Mouse (Mus musculus) intestine, embryonic 16.5 days (tissue): Measurements from ENCODE around the gene Bin2. TPM values are rescaled to one million over a fixed set of nuclear protein-coding genes. Genes with fewer than 3 reads are reported as not detected.
A peak's percentile ranks its signal among the peaks of the same experiment; 100 is the strongest.
"Not testable (repeated sequence)": the region's sequence is repeated elsewhere in the genome, so short reads cannot be mapped to it uniquely, and the experiment has no call there.

Source experiments
- ATAC-seq: fragments of 200-750 bp; cut with Nextera tagmentation; 2 replicates; pipeline ENCODE4 v1.8.0; 2017; ENCODE audit warnings: moderate TSS enrichment, moderate library complexity
- H3K27ac ChIP-seq: fragments of 300-500 bp; sonication (generic); 2 replicates; pipeline ENCODE4 v1.5.1; 2014; ENCODE audit warnings: mild to moderate bottlenecking, low read length
- H3K27me3 ChIP-seq: fragments of 300-500 bp; sonication (generic); replicated peaks from 2 replicates; pipeline ENCODE4 v1.6.1; 2014; ENCODE audit warnings: low read length, control low read depth, mixed read lengths; ENCODE audit not compliant: control insufficient read depth, insufficient read depth
- H3K36me3 ChIP-seq: fragments of 300-500 bp; sonication (generic); 2 replicates; pipeline ENCODE4 v1.6.1; 2014; ENCODE audit warnings: low read length, control low read depth; ENCODE audit not compliant: control insufficient read depth, insufficient read depth
- H3K4me1 ChIP-seq: fragments of 300-500 bp; sonication (generic); 2 replicates; pipeline ENCODE4 v1.6.1; 2014; ENCODE audit warnings: low read length, control low read depth, mixed read lengths; ENCODE audit not compliant: control insufficient read depth, insufficient read depth
- H3K4me2 ChIP-seq: fragments of 300-500 bp; sonication (generic); 2 replicates; pipeline ENCODE4 v1.6.1; 2014; ENCODE audit warnings: low read depth, low read length, control low read depth
- H3K4me3 ChIP-seq: fragments of 300-500 bp; sonication (generic); 2 replicates; pipeline ENCODE4 v1.5.1; 2014; ENCODE audit warnings: mild to moderate bottlenecking, low read length
- H3K9ac ChIP-seq: fragments of 300-500 bp; sonication (generic); 2 replicates; pipeline ENCODE4 v1.6.1; 2014; ENCODE audit warnings: low read depth, low read length
- H3K9me3 ChIP-seq: fragments of 300-500 bp; sonication (generic); 2 replicates; pipeline ENCODE4 v1.6.1; 2016; ENCODE audit warnings: low read length, control low read depth; ENCODE audit not compliant: control insufficient read depth
- WGBS: fragments of 180-500 bp; shearing (Covaris S2); extraction: QIAGEN DNeasy Blood & Tissue Kit; methylation state at CpG from one replicate; pipeline ENCODE4 v1.1.7; 2014; 5-methylcytosine and 5-hydroxymethylcytosine counted together
- polyA plus RNA-seq: library from polyadenylated mRNA; unstranded; fragments of >200 nt; fragmentation: Nextera tagmentation; extraction: Ambion mirVana; gene quantifications from 2 replicates; pipeline ENCODE4 v1.2.1, GENCODE M21; 2015

The Bin2 gene
- polyA plus RNA-seq, 1 experiment from 2014 or later = 9.2 TPM

DNA sequence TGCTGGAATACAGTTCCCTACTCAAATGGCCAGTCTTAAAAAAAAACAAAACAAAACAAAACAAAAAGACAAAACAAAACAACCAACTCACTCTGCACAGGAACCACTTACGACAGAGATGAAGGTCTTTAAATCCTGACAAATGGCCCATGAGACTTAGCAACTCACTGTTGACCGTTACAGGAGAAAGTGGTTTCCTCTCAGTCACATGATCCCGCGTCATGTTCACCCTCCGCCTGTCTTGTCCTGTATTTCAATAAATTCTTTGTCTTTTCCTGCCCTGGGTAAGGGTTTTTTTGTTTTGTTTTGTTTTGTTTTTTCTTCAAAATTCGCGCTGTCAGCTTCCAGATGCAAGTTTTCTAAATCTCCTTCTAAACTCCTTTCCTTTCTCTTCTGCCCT is 57.4 kb downstream of the Bin2 start:
- Histone ChIP-seq H3K36me3 (no peaks in the 10 kb centered on the region), H3K4me2 (no peak overlapping the region), H3K27ac (no peak overlapping the region), H3K27me3 (no peaks in the 10 kb centered on the region), H3K9me3 (no peaks in the 10 kb centered on the region), H3K4me1 (peaks cover 17% of the 10 kb centered on the region), H3K4me3 (no peak overlapping the region), H3K9ac (no peak overlapping the region)
- ATAC-seq = no peak
- 75% methylated on average over 7 of the region's 7 CpGs for WGBS

DNA sequence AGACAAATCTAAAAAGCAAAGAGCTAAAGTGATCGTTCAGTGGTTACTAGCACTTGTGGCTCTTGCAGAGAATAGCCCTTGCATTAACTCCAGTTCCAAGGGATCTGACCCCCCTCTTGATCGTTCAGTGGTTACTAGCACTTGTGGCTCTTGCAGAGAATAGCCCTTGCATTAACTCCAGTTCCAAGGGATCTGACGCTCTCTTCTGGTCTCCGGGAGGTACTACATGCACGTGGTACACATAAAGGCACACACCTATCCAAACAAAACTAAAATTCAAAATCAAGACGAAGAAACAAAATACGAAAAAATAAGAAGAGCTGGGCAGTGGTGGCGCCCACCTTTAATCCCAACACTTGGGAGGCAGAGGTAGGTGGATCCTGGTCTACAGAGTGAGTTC is 62.7 kb downstream of the Bin2 start:
- WGBS = 93% methylated on average over 8 of the region's 8 CpGs
- not testable (repeated sequence) for H3K4me1 ChIP-seq, ATAC-seq, H3K27ac ChIP-seq, H3K4me3 ChIP-seq, H3K4me2 ChIP-seq, H3K9me3 ChIP-seq, H3K9ac ChIP-seq, H3K36me3 ChIP-seq, H3K27me3 ChIP-seq

DNA sequence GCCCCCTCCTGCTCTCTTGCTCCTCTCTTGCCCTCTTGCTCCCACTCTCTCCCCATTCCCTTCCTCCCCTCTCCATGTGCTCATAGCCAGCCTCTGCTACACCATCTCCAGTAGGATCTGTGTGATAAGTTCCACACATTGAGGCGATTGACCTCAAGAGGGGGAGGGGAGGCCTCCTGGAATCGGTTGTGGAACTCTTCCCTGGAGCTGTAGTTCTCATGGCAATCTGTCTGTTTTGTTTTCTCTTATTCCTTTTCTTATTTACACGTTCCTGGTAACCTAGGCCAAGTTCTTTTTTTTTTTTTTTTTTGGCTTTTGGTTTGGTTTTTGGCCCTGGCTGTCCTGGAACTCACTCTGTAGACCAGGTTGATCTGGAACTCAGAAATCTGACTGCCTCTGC is 67.7 kb downstream of the Bin2 start:
- H3K27ac ChIP-seq = no peak overlapping the region
- H3K4me2 ChIP-seq = no peak overlapping the region
- 50% methylated on average over 3 of the region's 3 CpGs for WGBS
- no peaks in the 10 kb centered on the region for H3K9me3 ChIP-seq
- H3K9ac ChIP-seq = no peak overlapping the region
- H3K4me1 ChIP-seq = peaks cover 14% of the 10 kb centered on the region; the same call in 1 of the 2 replicates
- no peak for ATAC-seq
- H3K4me3 ChIP-seq = no peak overlapping the region
- peaks cover 4% of the 10 kb centered on the region; the same call in 1 of the 2 replicates for H3K27me3 ChIP-seq
- no peaks in the 10 kb centered on the region for H3K36me3 ChIP-seq

DNA sequence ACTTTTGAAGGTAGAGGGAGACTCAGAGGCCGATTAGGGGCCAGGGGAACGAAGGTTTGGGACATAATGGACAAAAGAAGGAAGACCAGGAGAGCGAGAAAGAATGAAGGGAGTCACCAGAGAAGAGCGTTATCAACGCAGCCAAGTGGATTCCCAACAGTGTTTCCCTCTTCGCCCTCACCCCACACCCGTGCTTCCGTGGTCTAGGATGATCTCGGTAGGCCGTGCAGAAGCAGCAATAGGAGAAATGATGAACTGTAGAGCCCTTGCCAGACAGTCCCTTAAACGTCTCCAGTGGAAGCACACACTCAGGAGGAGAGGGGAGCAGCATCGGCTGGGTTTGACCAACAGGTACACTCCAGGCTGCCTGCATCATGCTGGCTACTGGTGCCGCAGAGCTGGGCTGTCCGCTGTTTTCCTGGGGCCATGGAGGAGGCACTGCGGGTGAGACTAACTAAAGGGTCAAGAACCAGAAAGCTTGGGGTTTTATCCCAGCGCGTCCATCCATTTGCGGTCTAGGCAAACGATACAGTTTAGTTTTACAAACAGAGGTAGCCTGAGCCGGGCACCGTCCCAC is 68.6 kb downstream of the Bin2 start:
- Histone ChIP-seq H3K4me1 (peaks cover 14% of the 10 kb centered on the region; the same call in 1 of the 2 replicates), H3K27ac (no peak overlapping the region), H3K4me2 (peak overlapping the region; percentile 99), H3K4me3 (peak overlapping the region; percentile 90), H3K9ac (peak overlapping the region; percentile 89; the same call in 1 of the 2 replicates), H3K27me3 (peaks cover 4% of the 10 kb centered on the region; the same call in 1 of the 2 replicates), H3K36me3 (no peaks in the 10 kb centered on the region), H3K9me3 (no peaks in the 10 kb centered on the region)
- 27% methylated on average over 21 of the region's 21 CpGs for WGBS
- no peak for ATAC-seq

DNA sequence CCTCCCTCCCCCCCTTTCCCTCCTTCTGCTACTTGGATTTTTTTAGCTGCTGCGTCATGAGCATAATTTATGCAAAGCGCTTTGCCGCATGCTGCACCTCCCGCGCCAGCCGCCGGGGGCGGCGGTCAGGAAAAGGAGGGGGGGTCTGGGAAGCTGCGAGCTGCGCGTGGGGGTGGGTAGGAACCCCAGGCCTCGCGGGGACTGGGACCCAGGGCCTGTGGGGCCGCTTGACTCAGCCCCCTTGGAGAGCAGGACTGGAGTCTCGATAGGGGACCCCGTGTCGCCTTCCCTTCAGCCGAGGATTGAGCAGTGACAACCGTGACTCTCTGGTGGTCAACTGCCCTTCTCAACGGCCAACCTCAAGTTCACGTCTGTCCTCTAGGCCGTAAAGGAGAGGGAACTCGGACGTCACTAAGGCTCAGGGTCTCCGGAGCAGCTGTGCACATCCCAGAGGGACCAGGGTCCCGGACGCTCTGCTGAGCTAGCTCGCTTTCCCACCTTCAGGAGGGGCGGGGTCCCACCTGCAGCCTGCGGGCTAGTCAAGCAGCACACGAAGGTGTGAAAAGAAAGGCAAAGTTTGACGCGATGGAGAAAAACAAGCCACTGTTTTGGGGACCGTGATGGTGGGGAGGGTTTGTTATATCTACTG is 69.2 kb downstream of the Bin2 start:
- peaks cover 4% of the 10 kb centered on the region; the same call in 1 of the 2 replicates for H3K27me3 ChIP-seq
- H3K9ac ChIP-seq = peak overlapping the region; percentile 89
- H3K4me3 ChIP-seq = peak overlapping the region; percentile 90
- H3K9me3 ChIP-seq = no peaks in the 10 kb centered on the region
- peak overlapping the region; percentile 99 for H3K4me2 ChIP-seq
- no peaks in the 10 kb centered on the region for H3K36me3 ChIP-seq
- 2% methylated on average over 27 of the region's 35 CpGs for WGBS
- peak; percentile 65 for ATAC-seq
- no peak overlapping the region for H3K27ac ChIP-seq
- H3K4me1 ChIP-seq = peaks cover 14% of the 10 kb centered on the region; the same call in 1 of the 2 replicates

DNA sequence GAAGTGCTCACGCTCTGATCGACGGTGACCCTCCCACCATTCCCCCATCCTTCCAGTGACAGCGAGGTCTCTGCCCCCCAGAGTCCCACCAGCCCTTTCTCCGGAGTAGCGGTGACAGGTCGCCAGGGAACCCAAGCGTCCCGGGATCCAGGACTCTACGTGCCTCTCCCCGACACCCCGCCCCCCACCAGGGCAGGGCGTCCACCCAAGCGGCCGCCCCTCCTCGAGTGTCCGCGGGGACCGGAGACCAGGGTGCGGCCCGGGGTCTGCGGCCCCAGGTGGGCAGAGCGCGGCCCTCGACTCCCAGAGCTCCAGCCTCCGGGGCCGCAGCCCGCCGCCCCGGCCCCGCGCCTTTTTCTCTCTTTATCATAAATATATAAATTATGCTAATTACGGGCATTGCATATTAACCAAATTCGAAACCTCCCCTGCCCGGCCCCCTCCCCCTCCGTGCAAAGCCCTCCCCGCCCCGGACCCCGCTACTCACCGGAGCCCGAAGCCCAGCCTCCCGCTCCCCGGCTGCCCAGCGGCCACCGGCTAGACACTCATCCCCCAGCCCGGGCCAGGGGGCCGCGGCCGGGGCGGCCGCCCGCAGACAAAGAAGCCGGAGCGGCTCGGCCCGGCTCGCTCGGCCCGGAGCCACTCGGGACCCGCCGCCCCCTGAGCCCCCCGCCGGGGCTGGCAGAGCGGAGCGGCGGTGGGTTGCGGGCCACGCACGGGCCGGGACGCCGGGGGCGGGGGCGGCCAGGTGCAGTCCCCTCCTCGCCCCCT is 69.9 kb downstream of the Bin2 start, which contains the start of gene Pou6f1:
Pou6f1 (minus strand) TSS at position 709 of the 771 bp plus-strand sequence.
- no peak within 1 kb of the TSS for H3K27ac ChIP-seq
- under 1% methylated on average over 57 of the region's 76 CpGs for WGBS

DNA sequence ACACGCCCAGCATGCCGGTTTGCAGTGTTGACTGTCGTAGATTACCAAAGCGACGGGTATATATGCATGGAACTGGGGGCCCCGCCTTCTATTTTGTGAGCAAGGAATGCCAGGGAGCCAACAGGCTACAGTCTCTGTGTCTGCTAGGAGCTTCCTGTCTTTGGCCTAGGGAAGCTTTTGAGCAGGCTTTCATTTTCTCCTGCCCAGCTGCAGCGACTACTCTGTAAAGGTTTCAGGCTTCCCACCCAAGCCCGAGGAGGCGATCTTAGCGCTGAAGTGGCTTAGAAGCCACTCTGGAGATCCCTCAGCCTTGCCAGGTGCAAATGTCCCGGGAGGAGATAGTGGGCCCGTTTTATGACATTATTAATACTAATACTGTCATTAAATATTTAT is 70.5 kb downstream of the Bin2 start:
- H3K4me1 ChIP-seq = peaks cover 10% of the 10 kb centered on the region; the same call in 1 of the 2 replicates
- no peaks in the 10 kb centered on the region for H3K9me3 ChIP-seq
- H3K36me3 ChIP-seq = no peaks in the 10 kb centered on the region
- ATAC-seq = 0 out of 2 replicates have a peak, but pooled peaks have one; percentile 32
- peaks cover 4% of the 10 kb centered on the region; the same call in 1 of the 2 replicates for H3K27me3 ChIP-seq
- peak overlapping the region; percentile 89 for H3K9ac ChIP-seq
- H3K4me2 ChIP-seq = peak overlapping the region; percentile 99
- H3K4me3 ChIP-seq = peak overlapping the region; percentile 90
- H3K27ac ChIP-seq = no peak overlapping the region
- WGBS = under 1% methylated on average over 12 of the region's 12 CpGs

More for the DNA sequence above, 69.9 kb downstream of the Bin2 start, which contains the start of gene Pou6f1:
- no peaks in the 10 kb centered on the region for H3K9me3 ChIP-seq
- H3K27me3 ChIP-seq = peaks cover 4% of the 10 kb centered on the region; the same call in 1 of the 2 replicates
- H3K4me1 ChIP-seq = peaks cover 11% of the 10 kb centered on the region; the same call in 1 of the 2 replicates
- H3K4me2 ChIP-seq = peak within 1 kb of the TSS; percentile 99
- H3K4me3 ChIP-seq = peak within 1 kb of the TSS; percentile 90
- H3K36me3 ChIP-seq = no peaks in the 10 kb centered on the region
- peak within 1 kb of the TSS; percentile 89 for H3K9ac ChIP-seq
- peak; percentile 55 for ATAC-seq

DNA sequence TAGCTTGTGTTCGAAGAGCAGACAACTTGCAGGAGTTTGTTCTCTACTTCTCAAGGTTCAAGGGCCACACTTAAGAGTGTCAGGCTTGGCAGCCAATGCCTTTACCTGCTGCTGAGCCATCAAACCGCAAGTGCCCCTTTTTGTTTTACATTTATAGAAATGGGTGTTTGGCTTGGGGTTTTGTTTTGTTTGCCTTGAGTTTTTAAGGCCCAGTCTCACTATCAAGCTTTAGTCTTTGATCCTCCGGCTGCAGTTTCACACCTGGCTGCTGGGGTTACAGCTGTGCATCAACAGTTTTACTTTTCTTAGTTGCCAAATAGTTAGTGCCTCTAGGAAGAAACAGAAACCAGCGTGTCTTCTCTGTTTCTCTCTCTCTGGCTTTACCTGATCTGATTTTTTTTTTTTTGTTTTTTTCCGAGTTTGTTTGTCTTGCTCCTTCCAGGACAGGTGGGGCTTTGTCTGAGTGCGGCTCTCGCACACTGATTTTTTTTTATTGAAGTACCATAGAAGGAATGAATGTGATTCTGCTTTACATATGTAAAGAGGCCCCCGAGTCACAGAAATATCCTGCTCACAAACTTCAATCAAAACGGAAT is 71.0 kb downstream of the Bin2 start:
- Histone ChIP-seq H3K4me3 (peak overlapping the region; percentile 90), H3K27me3 (peaks cover 4% of the 10 kb centered on the region; the same call in 1 of the 2 replicates), H3K36me3 (no peaks in the 10 kb centered on the region), H3K4me1 (peaks cover 10% of the 10 kb centered on the region; the same call in 1 of the 2 replicates), H3K9ac (no peak overlapping the region), H3K9me3 (no peaks in the 10 kb centered on the region), H3K27ac (no peak overlapping the region), H3K4me2 (peak overlapping the region; percentile 99)
- no peak for ATAC-seq
- WGBS = 26% methylated on average over 9 of the region's 9 CpGs

DNA sequence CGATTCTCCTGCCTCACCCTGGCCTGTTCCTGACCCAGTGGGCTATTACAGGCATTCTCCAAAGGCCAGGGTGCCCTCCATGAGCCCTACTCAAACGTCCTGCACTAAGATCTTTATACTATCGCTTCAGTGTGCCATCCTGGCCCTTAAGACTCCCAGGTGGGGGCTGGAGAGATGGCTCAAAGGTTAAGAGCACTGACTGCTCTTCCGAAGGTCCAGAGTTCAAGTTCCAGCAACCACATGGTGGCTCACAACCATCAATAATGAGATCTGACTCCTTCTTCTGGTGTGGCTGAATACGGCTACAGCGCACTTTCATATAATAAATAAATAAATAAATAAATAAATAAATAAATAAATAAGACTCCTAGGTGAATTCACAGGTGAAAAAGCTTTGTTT is 76.5 kb downstream of the Bin2 start:
- Histone ChIP-seq H3K36me3 (no peaks in the 10 kb centered on the region), H3K27ac (no peak overlapping the region), H3K9ac (no peak overlapping the region), H3K4me3 (no peak overlapping the region), H3K4me2 (no peak overlapping the region), H3K9me3 (no peaks in the 10 kb centered on the region), H3K4me1 (no peaks in the 10 kb centered on the region), H3K27me3 (no peaks in the 10 kb centered on the region)
- 77% methylated on average over 6 of the region's 6 CpGs for WGBS
- no peak for ATAC-seq
